Mouse (Mus musculus) liver, postnatal 0 days (tissue): ENCODE results near the gene Tmc8. TPM values are rescaled to one million over a fixed set of nuclear protein-coding genes. Genes with fewer than 3 reads are reported as not detected.
"Not testable (repeated sequence)": the region's sequence is repeated elsewhere in the genome, so short reads cannot be mapped to it uniquely, and the experiment has no call there.

Experiments
- ATAC-seq: fragments of 200-750 bp; cut with Nextera tagmentation; 2 replicates; pipeline ENCODE4 v1.8.0; 2017; ENCODE audit warnings: mild to moderate bottlenecking, moderate library complexity
- DNase-seq: peaks from one replicate; pipeline ENCODE4 v3.0.0-alpha.2; 2016
- H3K27ac ChIP-seq: fragments of 300-500 bp; sonication (generic); 2 replicates; pipeline ENCODE4 v1.5.1; 2014; ENCODE audit warnings: antibody characterized with exemption, moderate library complexity, mild to moderate bottlenecking, low read depth
- H3K27me3 ChIP-seq: fragments of 300-500 bp; sonication (generic); 2 replicates; pipeline ENCODE4 v1.6.1; 2014; ENCODE audit warnings: low read length, control low read depth, mixed read lengths; ENCODE audit not compliant: insufficient read depth
- H3K36me3 ChIP-seq: fragments of 300-500 bp; sonication (generic); replicated peaks from 2 replicates; pipeline ENCODE4 v1.6.1; 2014; ENCODE audit warnings: mild to moderate bottlenecking, control low read depth, low read length, moderate library complexity, mixed read lengths; ENCODE audit not compliant: insufficient read depth
- H3K4me1 ChIP-seq: fragments of 300-500 bp; sonication (generic); 2 replicates; pipeline ENCODE4 v1.6.1; 2014; ENCODE audit warnings: antibody characterized with exemption, mild to moderate bottlenecking, control low read depth; ENCODE audit not compliant: insufficient read depth
- H3K4me2 ChIP-seq: fragments of 300-500 bp; sonication (generic); 2 replicates; pipeline ENCODE4 v1.6.1; 2014; ENCODE audit warnings: low read depth, mild to moderate bottlenecking, low read length, moderate library complexity, mixed read lengths
- H3K4me3 ChIP-seq: fragments of 300-500 bp; sonication (generic); 2 replicates; pipeline ENCODE4 v1.5.1; 2014; ENCODE audit warnings: low read depth, low read length
- H3K9ac ChIP-seq: fragments of 300-500 bp; sonication (generic); replicated peaks from 2 replicates; pipeline ENCODE4 v1.6.1; 2014; ENCODE audit warnings: mild to moderate bottlenecking, moderate library complexity
- H3K9me3 ChIP-seq: fragments of 300-500 bp; sonication (generic); 2 replicates; pipeline ENCODE4 v1.6.1; 2016; ENCODE audit warnings: mild to moderate bottlenecking, control low read depth, low read length, mixed read lengths
- CTCF ChIP-seq: sonication (generic); IDR thresholded peaks from 2 replicates; pipeline ENCODE4 v1.5.1; 2016; ENCODE audit warnings: antibody characterized with exemption, low read depth
- EP300 ChIP-seq: IDR thresholded peaks from 2 replicates; pipeline ENCODE4 v1.6.1; 2016; ENCODE audit warnings: antibody characterized with exemption, low read depth, mild to moderate bottlenecking
- WGBS: fragments of 180-500 bp; shearing (Covaris S2); extraction: QIAGEN DNeasy Blood & Tissue Kit; methylation state at CpG from one replicate; pipeline ENCODE4 v1.1.7; 2014; ENCODE audit not compliant: insufficient replicate concordance; 5-methylcytosine and 5-hydroxymethylcytosine counted together
- polyA plus RNA-seq: library from polyadenylated mRNA; unstranded; fragments of >200 nt; fragmentation: Nextera tagmentation; extraction: Ambion mirVana; gene quantifications from 2 replicates; pipeline ENCODE4 v1.2.1, GENCODE M21; 2015

Tmc8 gene
- polyA plus RNA-seq, 1 experiment from 2014 or later = 6.8 TPM

- Histone ChIP-seq H3K27ac (peak overlapping the region; percentile 98), H3K4me2 (peak overlapping the region; percentile 94), H3K36me3 (peaks cover 6% of the 10 kb centered on the region), H3K4me1 (peaks cover 87% of the 10 kb centered on the region), H3K9me3 (no peaks in the 10 kb centered on the region), H3K27me3 (no peaks in the 10 kb centered on the region), H3K4me3 (peak overlapping the region; percentile 79), H3K9ac (peak overlapping the region; percentile 91)
- TF ChIP-seq EP300 (no peak; the same call in 1 of the 2 replicates), CTCF (no peak)
- WGBS = 39% methylated on average over 18 of the region's 18 CpGs
- DNase-seq = peak; percentile 82
- no peak for ATAC-seq
Measured at GRCm38 (mm10) chr11:117828149-117828887, 46.4 kb downstream of the Tmc8 start.

GRCm38 (mm10) chr11:117828888-117829604, 47.2 kb downstream of the Tmc8 start:
- Histone ChIP-seq H3K36me3 (0 out of 2 replicates have a peak, but pooled peaks cover 3% of the 10 kb centered on the region), H3K4me3 (no peak overlapping the region), H3K4me2 (peak overlapping the region; percentile 94), H3K9me3 (no peaks in the 10 kb centered on the region), H3K9ac (peak overlapping the region; percentile 91), H3K27me3 (no peaks in the 10 kb centered on the region), H3K27ac (peak overlapping the region; percentile 98), H3K4me1 (peaks cover 79% of the 10 kb centered on the region)
- ATAC-seq (peak; percentile 20), DNase-seq (peak; percentile 60)
- WGBS = 22% methylated on average over 9 of the region's 9 CpGs
- TF ChIP-seq EP300 = peak; percentile 50; the same call in 1 of the 2 replicates
- no peak for TF ChIP-seq CTCF

GRCm38 (mm10) chr11:117829671-117830215, 47.9 kb downstream of the Tmc8 start:
- H3K27me3 ChIP-seq = no peaks in the 10 kb centered on the region
- ATAC-seq (peak; percentile 5; the same call in 1 of the 2 replicates), DNase-seq (peak; percentile 65)
- no peaks in the 10 kb centered on the region for H3K9me3 ChIP-seq
- no peak overlapping the region for H3K4me3 ChIP-seq
- WGBS = 46% methylated on average over 2 of the region's 2 CpGs
- no peaks in the 10 kb centered on the region for H3K36me3 ChIP-seq
- H3K9ac ChIP-seq = peak overlapping the region; percentile 91
- TF ChIP-seq CTCF (no peak), EP300 (no peak)
- peaks cover 75% of the 10 kb centered on the region for H3K4me1 ChIP-seq
- H3K4me2 ChIP-seq = peak overlapping the region; percentile 94
- H3K27ac ChIP-seq = peak overlapping the region; percentile 98

GRCm38 (mm10) chr11:117830401-117830800, 48.5 kb downstream of the Tmc8 start:
- ATAC-seq = peak; percentile 65
- TF ChIP-seq CTCF (peak; percentile 28; the same call in 1 of the 2 replicates), EP300 (peak; percentile 96)
- Histone ChIP-seq H3K4me2 (peak overlapping the region; percentile 94), H3K27ac (peak overlapping the region; percentile 98), H3K9ac (peak overlapping the region; percentile 91), H3K27me3 (no peaks in the 10 kb centered on the region), H3K4me1 (peaks cover 73% of the 10 kb centered on the region), H3K9me3 (no peaks in the 10 kb centered on the region), H3K4me3 (peak overlapping the region; percentile 22), H3K36me3 (no peaks in the 10 kb centered on the region)
- WGBS = 24% methylated on average over 9 of the region's 9 CpGs
- DNase-seq = peak; percentile 90

- peak overlapping the region; percentile 42 for H3K4me3 ChIP-seq
- H3K9me3 ChIP-seq = no peaks in the 10 kb centered on the region
- H3K9ac ChIP-seq = peak overlapping the region; percentile 55
- peak; percentile 95 for DNase-seq
- no peaks in the 10 kb centered on the region for H3K36me3 ChIP-seq
- H3K27me3 ChIP-seq = no peaks in the 10 kb centered on the region
- WGBS = 18% methylated on average over 28 of the region's 28 CpGs
- ATAC-seq = peak; percentile 49
- H3K27ac ChIP-seq = peak overlapping the region; percentile 98
- peaks cover 70% of the 10 kb centered on the region for H3K4me1 ChIP-seq
- peak; percentile 97 for TF ChIP-seq CTCF
- 0 out of 2 replicates have a peak, but pooled peaks have one; percentile 28 for TF ChIP-seq EP300
- H3K4me2 ChIP-seq = peak overlapping the region; percentile 94
Measured at GRCm38 (mm10) chr11:117832086-117832969, 50.5 kb downstream of the Tmc8 start.

GRCm38 (mm10) chr11:117833509-117833908, 51.6 kb downstream of the Tmc8 start:
- Histone ChIP-seq H3K27ac (peak overlapping the region; percentile 98), H3K4me1 (peaks cover 68% of the 10 kb centered on the region)

More at GRCm38 (mm10) chr11:117833509-117833908, 51.6 kb downstream of the Tmc8 start:
- not testable (repeated sequence) for H3K27me3 ChIP-seq, H3K9ac ChIP-seq, H3K36me3 ChIP-seq, H3K9me3 ChIP-seq, H3K4me2 ChIP-seq, H3K4me3 ChIP-seq, ATAC-seq, DNase-seq
- 87% methylated on average over 4 of the region's 6 CpGs for WGBS
